Mouse (Mus musculus) hindbrain, embryonic 10.5 days (tissue): ENCODE results near the gene Tubg1. TPM values are rescaled to one million over a fixed set of nuclear protein-coding genes. Genes with fewer than 3 reads are reported as not detected.

Experiments used
- DNase-seq: peaks from one replicate; pipeline ENCODE4 v3.0.0-alpha.2; 2017; ENCODE audit warnings: low spot score
- H3K27ac ChIP-seq: fragments of 300-500 bp; sonication (generic); 2 replicates; pipeline ENCODE4 v1.5.1; 2016; ENCODE audit warnings: mild to moderate bottlenecking, moderate library complexity
- H3K27me3 ChIP-seq: fragments of 300-500 bp; sonication (generic); 2 replicates; pipeline ENCODE4 v1.6.1; 2016; ENCODE audit warnings: mild to moderate bottlenecking; ENCODE audit not compliant: poor library complexity, insufficient read depth, severe bottlenecking
- H3K36me3 ChIP-seq: fragments of 300-500 bp; sonication (generic); 2 replicates; pipeline ENCODE4 v1.6.1; 2016; ENCODE audit warnings: mild to moderate bottlenecking, moderate library complexity
- H3K4me1 ChIP-seq: fragments of 300-500 bp; sonication (generic); replicated peaks from 2 replicates; pipeline ENCODE4 v1.6.1; 2016; ENCODE audit warnings: mild to moderate bottlenecking
- H3K4me3 ChIP-seq: fragments of 300-500 bp; sonication (generic); 2 replicates; pipeline ENCODE4 v1.5.1; 2016; ENCODE audit warnings: mild to moderate bottlenecking, moderate library complexity
- H3K9me3 ChIP-seq: fragments of 300-500 bp; sonication (generic); 2 replicates; pipeline ENCODE4 v1.6.1; 2016; ENCODE audit warnings: mild to moderate bottlenecking, moderate library complexity
- WGBS: fragments of 180-500 bp; shearing (Covaris S2); methylation state at CpG from one replicate; pipeline ENCODE4 v1.1.7; 2016; 5-methylcytosine and 5-hydroxymethylcytosine counted together
- polyA plus RNA-seq: library from polyadenylated mRNA; unstranded; fragments of >200 nt; fragmentation: Nextera tagmentation; extraction: Ambion mirVana; gene quantifications from 2 replicates; pipeline ENCODE4 v1.2.1, GENCODE M21; 2016

The Tubg1 gene
- polyA plus RNA-seq, 1 experiment from 2014 or later, result 141 TPM

DNA sequence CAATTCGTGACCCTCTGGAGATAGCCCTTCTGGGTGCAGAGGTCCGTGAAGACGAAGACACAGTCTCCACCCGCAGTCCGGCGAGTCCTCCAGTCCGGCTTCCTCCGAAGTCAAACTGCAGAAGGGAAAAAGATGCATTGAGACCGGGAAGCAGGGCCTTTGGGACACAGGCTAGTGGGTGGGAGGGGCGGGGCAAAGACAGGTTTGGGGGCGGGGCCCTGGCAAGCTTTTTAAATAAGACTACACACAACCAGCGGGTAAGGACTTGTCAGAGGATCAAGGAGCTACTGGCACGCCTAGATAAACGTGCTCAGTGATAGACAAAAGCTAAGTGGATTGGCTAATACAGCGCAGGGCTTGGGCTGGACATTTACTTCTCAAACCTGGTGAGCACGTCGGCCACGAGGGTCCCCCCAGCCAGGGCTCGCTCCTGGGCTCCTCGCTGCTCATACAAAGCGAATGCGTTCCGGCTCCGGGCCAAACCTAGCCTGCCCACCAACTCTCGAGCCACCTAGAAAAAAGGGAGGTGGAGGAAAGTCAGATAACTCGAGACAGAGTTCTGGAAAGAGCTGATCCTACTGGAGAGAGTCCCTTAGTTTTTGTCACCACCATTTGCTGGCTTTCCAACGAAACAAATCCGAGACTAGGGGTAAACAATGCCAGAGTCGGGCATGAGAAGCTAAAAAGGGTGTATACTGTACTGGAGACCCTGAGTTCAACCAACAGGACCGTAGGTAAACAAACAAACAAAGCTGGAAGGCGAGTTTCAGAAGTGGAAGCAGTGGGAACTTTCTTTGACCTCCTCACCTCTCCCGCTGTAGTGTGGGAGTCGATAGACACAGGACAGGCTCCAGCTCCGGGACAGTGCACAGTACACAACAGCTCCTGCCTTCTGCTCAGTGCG, 45.2 kb downstream of the Tubg1 start:
- H3K9me3 ChIP-seq, result no peaks in the 10 kb centered on the region
- H3K4me1 ChIP-seq, result peaks cover 57% of the 10 kb centered on the region
- H3K27ac ChIP-seq, result no peak overlapping the region
- peaks cover 52% of the 10 kb centered on the region for H3K36me3 ChIP-seq
- peaks cover 97% of the 10 kb centered on the region for H3K27me3 ChIP-seq
- DNase-seq, result peak; percentile 46
- WGBS, result 6% methylated on average over 35 of the region's 35 CpGs
- peak overlapping the region; percentile 46 for H3K4me3 ChIP-seq

DNA sequence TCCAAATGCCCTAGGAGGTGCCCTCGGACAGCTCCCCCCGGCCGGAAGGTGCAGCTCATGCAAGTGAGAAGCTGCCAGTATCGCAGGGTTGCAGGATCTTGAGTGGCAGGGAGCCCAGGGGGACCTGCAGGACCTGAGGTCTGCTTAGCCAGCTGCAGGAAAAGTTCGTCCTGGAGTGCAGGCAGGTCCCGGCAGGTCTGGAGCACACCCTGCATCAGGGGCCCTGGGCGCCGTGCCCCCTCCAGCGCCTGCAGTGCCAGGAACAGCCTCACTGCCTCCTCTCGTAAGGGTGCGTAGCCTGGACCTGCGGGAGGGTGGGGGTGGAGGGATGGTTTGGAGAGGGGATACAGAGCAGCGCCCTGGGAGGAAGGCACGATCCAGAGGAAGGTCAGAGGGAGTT, 46.6 kb downstream of the Tubg1 start:
- 43% methylated on average over 14 of the region's 14 CpGs for WGBS
- Histone ChIP-seq H3K36me3 (peaks cover 52% of the 10 kb centered on the region), H3K9me3 (no peaks in the 10 kb centered on the region), H3K27ac (no peak overlapping the region), H3K4me1 (peaks cover 70% of the 10 kb centered on the region), H3K27me3 (peaks cover 98% of the 10 kb centered on the region), H3K4me3 (no peak overlapping the region)
- no peak for DNase-seq

DNA sequence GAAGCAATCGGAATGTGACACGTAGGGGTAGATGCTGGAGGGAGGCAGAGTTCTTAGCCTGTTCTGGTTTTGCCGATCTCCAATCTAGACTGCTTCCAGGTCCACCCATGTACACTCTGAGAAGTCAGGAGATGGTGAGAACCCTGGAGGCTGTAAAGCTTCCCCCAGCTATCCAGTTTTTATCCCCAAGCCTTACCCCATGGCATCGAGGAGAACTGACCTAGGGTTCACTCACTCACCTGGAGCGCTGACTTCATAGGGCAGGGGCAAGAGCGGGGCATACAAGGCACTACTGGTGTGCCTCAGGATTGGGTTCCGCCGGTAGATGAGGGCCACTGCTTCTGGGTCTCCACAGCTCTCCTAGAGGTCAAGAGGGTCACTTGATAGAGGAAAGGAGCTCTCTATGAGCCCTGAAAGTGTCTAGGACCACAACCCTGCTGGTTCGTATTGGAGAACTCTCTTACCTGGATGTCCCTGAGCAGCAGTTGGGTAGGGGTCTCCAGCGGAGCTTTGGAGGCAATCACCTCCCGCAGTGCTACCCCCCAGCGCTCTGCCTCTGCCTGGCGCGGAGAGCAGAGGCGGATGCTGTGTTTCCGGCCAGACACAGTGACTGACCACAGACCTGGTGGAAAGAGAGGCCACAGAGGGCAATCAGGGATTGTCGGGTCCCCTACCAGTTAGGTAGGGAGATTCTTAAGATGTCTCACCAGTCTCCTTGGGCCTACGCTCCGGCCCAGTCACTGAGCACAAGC, 47.6 kb downstream of the Tubg1 start:
- WGBS, result 45% methylated on average over 19 of the region's 19 CpGs
- Histone ChIP-seq H3K27ac (no peak overlapping the region), H3K4me3 (no peak overlapping the region), H3K9me3 (no peaks in the 10 kb centered on the region), H3K4me1 (peaks cover 80% of the 10 kb centered on the region), H3K27me3 (peaks cover 91% of the 10 kb centered on the region), H3K36me3 (peaks cover 42% of the 10 kb centered on the region)
- DNase-seq, result no peak

DNA sequence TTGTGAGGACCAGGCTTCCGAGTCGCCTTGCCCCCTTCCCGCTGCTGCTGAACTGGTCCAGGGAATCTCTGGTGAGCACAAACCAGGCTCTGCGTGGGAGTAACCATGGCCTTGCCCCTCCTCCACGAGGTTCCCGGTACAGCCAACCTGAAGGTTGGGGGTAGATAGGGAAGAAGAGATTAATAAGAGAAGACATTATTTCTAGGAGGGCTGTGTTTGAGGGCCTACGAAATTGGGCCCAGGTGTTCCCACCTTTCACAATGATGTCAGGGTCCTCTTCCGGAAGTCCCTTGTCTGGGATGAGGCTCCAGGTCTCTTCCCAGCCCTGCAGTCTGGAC, 48.2 kb downstream of the Tubg1 start:
- no peak for DNase-seq
- H3K36me3 ChIP-seq, result peaks cover 36% of the 10 kb centered on the region
- 40% methylated on average over 8 of the region's 8 CpGs for WGBS
- no peak overlapping the region for H3K4me3 ChIP-seq
- peaks cover 90% of the 10 kb centered on the region for H3K27me3 ChIP-seq
- H3K4me1 ChIP-seq, result peaks cover 80% of the 10 kb centered on the region
- no peak overlapping the region for H3K27ac ChIP-seq
- H3K9me3 ChIP-seq, result no peaks in the 10 kb centered on the region

DNA sequence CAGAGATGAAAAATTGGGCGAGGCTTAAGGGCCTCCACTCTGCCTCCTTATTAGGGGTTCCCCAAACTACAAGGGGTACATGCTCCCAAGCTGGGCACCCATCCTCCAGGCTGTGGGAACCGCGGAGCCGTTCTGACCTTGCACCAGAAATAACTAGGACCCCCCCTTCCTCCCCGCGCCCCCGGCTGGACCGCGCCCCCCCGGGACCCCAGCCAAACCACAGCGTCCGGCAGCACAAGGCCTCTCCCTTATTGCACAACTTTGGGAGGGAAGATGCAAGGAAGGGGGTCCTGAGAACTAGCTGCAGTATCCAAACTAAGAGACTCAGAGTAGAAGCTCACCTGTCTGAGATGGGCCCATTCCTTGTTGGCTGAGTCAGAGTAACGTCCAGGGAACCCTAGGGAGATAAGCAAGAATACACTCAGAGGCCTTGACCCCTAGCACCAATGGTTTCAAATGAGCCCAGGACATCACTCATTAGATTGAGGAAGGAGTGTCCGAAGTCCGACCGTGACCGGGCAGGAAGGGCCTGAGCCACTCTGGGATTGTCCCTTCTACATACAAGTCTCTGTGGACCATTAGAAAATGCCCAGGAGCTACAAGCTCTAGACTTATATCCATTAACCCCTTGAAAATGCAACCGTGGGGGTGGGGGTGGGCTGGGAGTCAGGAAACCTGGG, 48.7 kb downstream of the Tubg1 start:
- no peak for DNase-seq
- Histone ChIP-seq H3K9me3 (no peaks in the 10 kb centered on the region), H3K4me1 (peaks cover 80% of the 10 kb centered on the region), H3K27ac (no peak overlapping the region), H3K27me3 (peaks cover 90% of the 10 kb centered on the region), H3K36me3 (peaks cover 31% of the 10 kb centered on the region), H3K4me3 (peak overlapping the region; percentile 66; the same call in 1 of the 2 replicates)
- 59% methylated on average over 18 of the region's 18 CpGs for WGBS

DNA sequence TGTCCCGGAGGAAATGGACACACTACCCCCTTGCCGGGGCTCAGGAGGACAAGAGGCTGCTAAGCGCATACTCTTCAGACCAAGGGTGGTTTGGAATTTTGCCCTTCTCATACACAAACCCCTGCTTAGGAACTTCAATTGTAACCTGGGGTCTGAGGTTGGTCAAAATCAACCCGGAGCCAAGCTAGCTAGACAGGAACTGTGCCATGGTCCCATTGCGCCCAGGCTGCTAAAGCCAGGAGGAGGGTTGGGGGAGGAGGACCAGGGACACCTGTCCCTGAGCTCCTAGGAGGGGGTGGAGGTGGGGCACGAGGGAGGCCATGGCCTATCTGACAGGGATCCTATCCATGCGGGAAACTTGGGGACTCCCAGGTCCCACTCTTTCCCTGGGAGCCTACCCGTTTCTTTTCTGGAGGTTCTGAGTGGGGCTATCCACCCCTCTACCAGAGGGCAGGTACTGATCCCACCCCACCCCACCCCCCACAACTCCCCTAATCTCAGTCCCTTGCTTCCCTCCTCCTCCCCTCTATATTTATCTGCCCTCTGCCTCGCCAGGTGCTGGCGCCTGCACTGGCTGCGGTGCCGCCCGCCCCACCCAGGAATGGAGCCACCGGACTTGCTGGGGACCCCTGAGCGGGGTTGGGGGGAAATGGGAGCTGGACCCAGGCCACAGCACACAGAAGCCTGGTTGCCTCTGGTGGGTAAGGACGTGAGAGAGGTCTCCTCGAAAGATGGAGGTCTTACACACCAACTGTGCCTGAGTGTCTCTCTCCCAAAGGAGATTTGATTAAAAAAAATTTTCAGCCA, 49.8 kb downstream of the Tubg1 start:
- Histone ChIP-seq H3K36me3 (peaks cover 23% of the 10 kb centered on the region), H3K27me3 (peaks cover 89% of the 10 kb centered on the region), H3K9me3 (no peaks in the 10 kb centered on the region), H3K4me3 (peak overlapping the region; percentile 66), H3K27ac (no peak overlapping the region), H3K4me1 (peaks cover 80% of the 10 kb centered on the region)
- 13% methylated on average over 17 of the region's 17 CpGs for WGBS
- DNase-seq, result no peak

DNA sequence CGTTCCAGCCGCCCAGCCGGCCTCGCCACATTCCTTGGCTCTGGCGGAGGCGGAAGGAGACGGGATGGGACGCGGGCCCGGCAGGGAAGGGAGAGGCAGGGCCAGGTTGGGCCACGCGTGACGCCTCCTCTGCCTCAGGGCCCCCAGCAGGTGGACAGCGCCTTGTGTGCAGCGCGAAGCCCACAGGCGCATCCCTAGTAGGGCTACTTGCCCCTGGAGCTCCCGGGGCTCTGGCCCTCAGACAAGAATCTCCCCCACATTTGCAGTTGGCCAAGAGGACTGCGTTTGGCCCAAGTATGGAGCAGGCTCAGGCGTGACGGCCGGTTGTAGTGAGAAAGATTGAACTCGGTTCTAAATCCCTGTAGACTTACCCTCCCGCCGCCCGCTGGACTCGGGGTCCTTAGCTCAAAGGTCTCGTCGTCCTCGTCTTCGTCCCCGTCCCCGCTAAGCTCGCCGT, 50.6 kb downstream of the Tubg1 start, which contains the start of gene Cntnap1:
Gene Cntnap1, plus strand, starts transcription at position 170 of the 457 bp plus-strand sequence.
- peaks cover 23% of the 10 kb centered on the region for H3K36me3 ChIP-seq
- H3K4me3 ChIP-seq, result peak within 1 kb of the TSS; percentile 66
- DNase-seq, result peak; percentile 47
- H3K27ac ChIP-seq, result peak within 1 kb of the TSS; percentile 86
- peaks cover 89% of the 10 kb centered on the region for H3K27me3 ChIP-seq
- 1% methylated on average over 35 of the region's 35 CpGs for WGBS
- H3K9me3 ChIP-seq, result no peaks in the 10 kb centered on the region
- H3K4me1 ChIP-seq, result peaks cover 79% of the 10 kb centered on the region

DNA sequence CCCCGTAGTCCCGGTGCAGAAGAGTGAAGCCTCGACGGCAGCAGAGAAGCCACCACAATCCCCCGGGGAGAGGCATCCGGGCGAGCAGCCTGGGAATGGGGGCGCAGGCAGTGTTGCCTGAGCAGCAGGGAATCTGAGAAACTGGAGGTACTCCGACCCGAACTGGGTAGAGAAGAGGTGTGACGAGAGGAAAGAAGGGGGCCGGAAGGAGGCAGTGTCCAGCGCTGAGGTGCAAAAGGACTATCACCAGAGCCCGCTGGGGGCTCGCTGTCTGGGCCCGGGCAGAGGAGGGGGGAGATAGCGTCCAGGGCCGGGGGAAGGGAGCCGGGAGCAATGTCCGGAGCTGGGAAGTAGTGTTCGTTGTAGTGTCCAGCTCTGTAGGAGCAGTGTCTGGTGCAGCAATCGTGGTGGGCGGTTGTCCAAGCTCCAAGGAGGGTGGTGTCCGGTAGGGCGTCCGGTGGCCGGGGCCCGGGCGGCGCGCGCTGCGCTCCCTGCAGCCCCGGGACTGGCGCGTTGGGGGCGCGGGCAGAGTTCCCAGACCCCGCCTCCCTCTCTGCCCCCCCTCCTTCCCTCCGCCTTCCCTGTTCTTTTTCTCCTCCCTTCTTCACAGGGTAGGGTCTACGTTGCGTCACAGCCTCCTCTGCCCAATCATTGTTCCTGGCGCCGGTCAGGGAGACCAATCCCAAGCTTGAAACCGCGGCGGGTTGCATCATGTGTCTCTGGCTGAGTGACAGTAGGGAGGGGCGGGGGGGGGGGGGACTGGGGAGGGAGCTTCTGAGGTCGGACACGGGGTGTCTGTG, 51.3 kb downstream of the Tubg1 start, which contains the start of gene Plekhh3:
Gene Plekhh3, minus strand, starts transcription at position 541 of the 800 bp plus-strand sequence.
- Histone ChIP-seq H3K9me3 (no peaks in the 10 kb centered on the region), H3K4me3 (peak within 1 kb of the TSS; percentile 66), H3K27ac (peak within 1 kb of the TSS; percentile 86), H3K4me1 (peaks cover 81% of the 10 kb centered on the region), H3K27me3 (peaks cover 89% of the 10 kb centered on the region), H3K36me3 (peaks cover 23% of the 10 kb centered on the region)
- 1% methylated on average over 50 of the region's 50 CpGs for WGBS
- DNase-seq, result peak; percentile 98

DNA sequence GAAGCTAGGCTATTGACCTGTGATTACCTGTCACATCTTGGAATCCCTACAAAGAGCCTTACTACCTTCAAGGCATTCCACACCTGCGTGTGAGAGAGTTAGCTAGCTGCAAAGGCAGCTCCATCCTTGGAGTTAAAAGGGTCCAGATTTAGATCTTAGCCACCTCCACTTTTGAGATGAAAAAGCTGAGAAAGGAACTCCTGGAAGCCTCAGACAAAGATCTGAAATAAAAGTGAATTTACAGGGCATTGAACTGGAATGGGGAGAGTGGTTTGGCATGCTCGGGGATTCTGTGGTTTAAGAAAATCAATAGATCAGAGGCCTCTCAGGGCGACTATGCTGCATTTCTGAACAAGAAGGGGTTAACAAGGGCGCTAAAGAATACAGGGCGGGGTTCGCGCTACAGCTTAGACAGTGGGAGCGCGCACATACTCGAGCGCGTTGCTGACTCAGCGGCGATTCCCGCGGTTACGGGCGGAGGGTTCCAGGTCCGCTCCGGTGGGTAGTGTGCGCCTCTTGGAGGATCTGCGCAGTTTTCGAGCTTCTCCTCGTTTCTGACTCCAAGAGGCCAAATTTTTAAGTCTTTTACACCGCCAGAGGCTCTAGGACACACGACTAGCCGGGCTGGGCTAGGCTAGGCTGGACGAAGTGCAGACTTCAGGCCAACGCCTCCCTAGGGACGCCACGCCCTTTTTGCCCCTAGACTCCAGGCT, 52.1 kb downstream of the Tubg1 start:
- no peaks in the 10 kb centered on the region for H3K9me3 ChIP-seq
- peaks cover 89% of the 10 kb centered on the region for H3K27me3 ChIP-seq
- WGBS, result under 1% methylated on average over 31 of the region's 31 CpGs
- DNase-seq, result peak; percentile 82
- H3K4me3 ChIP-seq, result peak overlapping the region; percentile 66
- H3K36me3 ChIP-seq, result peaks cover 14% of the 10 kb centered on the region
- H3K27ac ChIP-seq, result peak overlapping the region; percentile 82
- H3K4me1 ChIP-seq, result peaks cover 89% of the 10 kb centered on the region

DNA sequence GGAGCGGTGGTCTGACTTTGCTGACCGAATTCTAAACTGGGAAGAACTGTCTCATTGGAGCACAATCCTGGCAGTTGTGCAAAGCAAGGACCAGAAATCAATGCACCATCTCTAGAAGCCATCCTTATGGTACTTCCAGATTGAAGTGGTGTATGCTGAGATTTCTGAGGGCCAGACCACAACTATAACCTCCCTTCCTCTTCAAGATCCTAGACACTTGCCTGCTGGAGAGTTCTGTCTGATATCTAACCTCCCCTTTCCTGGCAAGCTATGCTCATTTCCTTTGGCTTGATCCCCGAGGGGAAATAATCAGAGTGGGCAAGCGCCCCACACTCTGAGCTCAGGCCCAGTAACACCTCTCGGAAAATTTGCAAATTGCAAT, 52.7 kb downstream of the Tubg1 start:
- peak overlapping the region; percentile 66 for H3K4me3 ChIP-seq
- H3K27me3 ChIP-seq, result peaks cover 89% of the 10 kb centered on the region
- peaks cover 9% of the 10 kb centered on the region for H3K36me3 ChIP-seq
- H3K27ac ChIP-seq, result peak overlapping the region; percentile 82
- no peaks in the 10 kb centered on the region for H3K9me3 ChIP-seq
- DNase-seq, result no peak
- peaks cover 92% of the 10 kb centered on the region for H3K4me1 ChIP-seq
- 8% methylated on average over 5 of the region's 5 CpGs for WGBS

DNA sequence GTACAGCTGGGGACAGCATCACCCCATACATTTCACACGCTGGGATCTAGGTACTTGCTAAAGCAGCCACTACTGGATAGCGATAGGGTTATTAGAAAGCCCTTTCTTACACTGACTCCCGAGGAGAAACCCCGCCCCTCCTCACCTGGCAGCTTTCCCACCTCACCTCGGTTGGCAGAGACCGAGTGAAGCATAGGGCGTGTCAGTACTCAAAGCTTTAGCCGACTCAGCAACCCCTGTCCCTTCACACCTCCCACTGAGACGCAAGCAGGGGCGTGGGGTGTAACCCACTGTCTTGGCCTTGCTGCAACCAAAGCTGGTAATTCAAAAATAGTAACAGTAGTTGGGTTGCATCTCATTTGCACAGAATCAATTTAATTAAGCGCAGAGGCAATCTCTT, 53.4 kb downstream of the Tubg1 start:
- 3% methylated on average over 11 of the region's 11 CpGs for WGBS
- peak overlapping the region; percentile 46 for H3K4me3 ChIP-seq

More for the DNA sequence above, 53.4 kb downstream of the Tubg1 start:
- no peak for DNase-seq
- Histone ChIP-seq H3K27ac (peak overlapping the region; percentile 79), H3K27me3 (peaks cover 89% of the 10 kb centered on the region), H3K4me1 (peaks cover 93% of the 10 kb centered on the region), H3K9me3 (no peaks in the 10 kb centered on the region), H3K36me3 (peaks cover 2% of the 10 kb centered on the region; the same call in 1 of the 2 replicates)
